Mouse (Mus musculus): ENCODE measurements around the gene Myh10.

Gene Myh10

GRCm38 (mm10) chr11:68745374-68746200 is 54.2 kb downstream of the Myh10 start:
- DNase-seq (ENCODE audit: low spot score in 2 of 2) = no peak

GRCm38 (mm10) chr11:68748121-68748520 is 56.8 kb downstream of the Myh10 start:
- no peak for DNase-seq (ENCODE audit: low spot score in 2 of 2)

GRCm38 (mm10) chr11:68750206-68750605 is 58.8 kb downstream of the Myh10 start:
- no peak for DNase-seq (ENCODE audit: low spot score in 2 of 2)

- no peak for DNase-seq (ENCODE audit: low spot score in 2 of 2)
These were observed 59.6 kb downstream of the Myh10 start for GRCm38 (mm10) chr11:68750938-68751337.

GRCm38 (mm10) chr11:68754283-68754682 is 62.9 kb downstream of the Myh10 start:
- DNase-seq (ENCODE audit: low spot score in 2 of 2) = no peak

- DNase-seq (ENCODE audit: low spot score in 2 of 2) = no peak
These were observed 65.3 kb downstream of the Myh10 start for GRCm38 (mm10) chr11:68756456-68757348.

- no peak for DNase-seq (ENCODE audit: low spot score in 2 of 2)
These were observed 68.3 kb downstream of the Myh10 start for GRCm38 (mm10) chr11:68759691-68760090.

GRCm38 (mm10) chr11:68761155-68761554 is 69.8 kb downstream of the Myh10 start:
- DNase-seq (ENCODE audit: low spot score in 2 of 2) = no peak

GRCm38 (mm10) chr11:68761664-68762063 is 70.3 kb downstream of the Myh10 start:
- no peak for DNase-seq (ENCODE audit: low spot score in 2 of 2)

- peak in 1 of 2 experiments; percentile 21 for DNase-seq (ENCODE audit: low spot score in 2 of 2)
These were observed 73.3 kb downstream of the Myh10 start for GRCm38 (mm10) chr11:68764622-68765021.

GRCm38 (mm10) chr11:68767762-68768542 is 76.6 kb downstream of the Myh10 start:
- DNase-seq (ENCODE audit: low spot score in 2 of 2) = no peak

- DNase-seq (ENCODE audit: low spot score in 2 of 2) = no peak
These were observed 78.6 kb downstream of the Myh10 start for GRCm38 (mm10) chr11:68769770-68770510.

- no peak for DNase-seq (ENCODE audit: low spot score in 2 of 2)
These were observed 84.8 kb downstream of the Myh10 start for GRCm38 (mm10) chr11:68776147-68776655.

- peak in 1 of 2 experiments; percentile 8 for DNase-seq (ENCODE audit: low spot score in 2 of 2)
These were observed 86.6 kb downstream of the Myh10 start for GRCm38 (mm10) chr11:68777933-68778332.

GRCm38 (mm10) chr11:68778855-68779254 is 87.5 kb downstream of the Myh10 start:
- DNase-seq (ENCODE audit: low spot score in 2 of 2) = no peak

GRCm38 (mm10) chr11:68779735-68780465 is 88.5 kb downstream of the Myh10 start:
- DNase-seq (ENCODE audit: low spot score in 2 of 2) = no peak

- DNase-seq (ENCODE audit: low spot score in 2 of 2) = peak; percentile 31 to 44
These were observed 89.2 kb downstream of the Myh10 start for GRCm38 (mm10) chr11:68780466-68781114.

GRCm38 (mm10) chr11:68782336-68782735 is 91.0 kb downstream of the Myh10 start:
- DNase-seq (ENCODE audit: low spot score in 2 of 2) = no peak

- DNase-seq (ENCODE audit: low spot score in 2 of 2) = no peak
These were observed 94.5 kb downstream of the Myh10 start for GRCm38 (mm10) chr11:68785813-68786212.

GRCm38 (mm10) chr11:68787222-68787621 is 95.9 kb downstream of the Myh10 start:
- DNase-seq (ENCODE audit: low spot score in 2 of 2) = no peak

Data from heart, adult 9 months (tissue).